Mouse (Mus musculus) cerebellum, adult 2 months (tissue): Measurements from ENCODE around the gene Gabra2.

Experiments
- CTCF ChIP-seq: fragments of 200-500 bp; IDR thresholded peaks from 2 replicates; pipeline ENCODE4 v1.5.1; 2011; ENCODE audit warnings: low read depth, mild to moderate bottlenecking, control low read depth, low read length, moderate library complexity, borderline replicate concordance; ENCODE audit not compliant: insufficient read depth
- POLR2A ChIP-seq: fragments of 200-500 bp; IDR thresholded peaks from 2 replicates; pipeline ENCODE4 v1.6.1; 2011; ENCODE audit warnings: low read length, control low read depth, borderline replicate concordance; ENCODE audit not compliant: insufficient read depth

GRCm38 (mm10) chr5:71058047-71058446, 37.6 kb downstream of the Gabra2 start:
- TF ChIP-seq CTCF (no peak), POLR2A (no peak)
